Mouse (Mus musculus): ENCODE measurements around the gene Fto.

- TF ChIP-seq CTCF (IDR thresholded peaks at IDR 0.05; ENCODE audit: low read depth) (no peak), EP300 (IDR thresholded peaks at IDR 0.05; ENCODE audit: low read depth) (no peak)
Observed at GRCm38 (mm10) chr8:91592436-91593105, 279.2 kb downstream of the Fto start.

Measured in liver, embryonic 14.5 days (tissue).